Mouse (Mus musculus) myocyte (in vitro differentiated cells): ENCODE data around the gene Bahcc1.

Experiments
- E2F4 ChIP-seq: IDR thresholded peaks from one replicate; pipeline ENCODE4 v1.6.1; 2011; ENCODE audit warnings: mild to moderate bottlenecking, control low read depth, moderate library complexity; ENCODE audit not compliant: insufficient read depth
- MAX ChIP-seq: IDR thresholded peaks from one replicate; pipeline ENCODE4 v1.6.1; 2011; ENCODE audit warnings: low read depth, mild to moderate bottlenecking, control low read depth
- MYOD1 ChIP-seq, 3 experiments: IDR thresholded peaks; one replicate each; pipeline ENCODE4 v1.6.1; 2011; ENCODE audit warnings: control low read depth in 2 of 3, low read depth in 2 of 3, mild to moderate bottlenecking in 2 of 3, moderate library complexity in 1 of 3; ENCODE audit not compliant: insufficient read length in 2 of 3, control insufficient read depth in 1 of 3
- POLR2A ChIP-seq: IDR thresholded peaks from one replicate; pipeline ENCODE4 v1.6.1; 2011; ENCODE audit warnings: low read depth, mild to moderate bottlenecking, control low read depth, moderate library complexity; ENCODE audit not compliant: insufficient read length
- POLR2AphosphoS2 ChIP-seq: IDR thresholded peaks from one replicate; pipeline ENCODE4 v1.6.1; 2011; ENCODE audit warnings: low read depth, control low read depth; ENCODE audit not compliant: insufficient read length

DNA sequence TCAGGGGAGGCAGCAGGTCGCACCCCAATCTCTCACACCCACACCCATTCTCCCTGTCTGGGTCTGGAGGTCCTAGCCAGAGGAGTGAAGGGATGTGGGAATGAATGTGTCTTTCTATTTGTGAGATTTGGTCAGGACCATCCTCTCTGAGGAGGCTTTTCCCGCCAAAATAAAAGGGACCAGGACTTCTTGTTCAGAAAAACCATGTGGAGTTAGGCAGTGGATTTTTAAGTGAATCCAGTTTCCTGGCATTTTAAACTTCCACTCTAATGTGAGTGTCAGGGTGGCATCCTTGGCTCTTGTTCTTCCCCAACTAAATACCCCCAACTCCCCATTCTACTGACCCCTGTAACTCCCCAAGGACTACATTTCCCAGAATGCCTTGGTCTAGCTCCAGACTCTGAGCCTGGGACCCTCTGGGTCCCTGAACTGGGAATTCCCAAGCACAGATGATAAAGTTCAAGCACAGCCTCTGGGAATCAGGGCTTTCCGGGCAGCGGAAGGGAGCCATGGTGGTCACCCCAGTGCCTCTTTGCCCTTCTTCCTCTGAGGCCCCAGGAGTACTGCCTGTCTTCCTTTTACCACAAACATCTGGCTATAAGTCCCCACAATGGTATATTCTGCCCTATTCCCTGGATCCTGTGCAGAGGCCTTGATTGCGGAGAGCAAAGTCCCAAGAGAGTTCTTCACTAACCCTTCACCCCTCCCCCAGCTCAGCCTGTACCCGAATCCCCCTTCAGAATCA lies 9.4 kb downstream of the Bahcc1 start:
- TF ChIP-seq MYOD1 (IDR thresholded peaks at IDR 0.05; ENCODE audit: control insufficient read depth in 1 of 3, insufficient read length in 2 of 3, low read depth in 2 of 3) (no peak), POLR2A (no peak), MAX (no peak), POLR2AphosphoS2 (no peak), E2F4 (no peak)
